Mouse (Mus musculus) forebrain, embryonic 16.5 days (tissue): ENCODE measurements around the gene E030018B13Rik. TPM values are rescaled to one million over a fixed set of nuclear protein-coding genes. Genes with fewer than 3 reads are reported as not detected.

Source experiments
- ATAC-seq: fragments of 200-750 bp; cut with Nextera tagmentation; 2 replicates; pipeline ENCODE4 v1.8.0; 2017; ENCODE audit warnings: mild to moderate bottlenecking, moderate library complexity
- H3K27ac ChIP-seq: fragments of 300-500 bp; sonication (generic); 2 replicates; pipeline ENCODE4 v1.5.1; 2014; ENCODE audit warnings: low read length, control low read depth
- H3K27me3 ChIP-seq: fragments of 300-500 bp; sonication (generic); replicated peaks from 2 replicates; pipeline ENCODE4 v1.6.1; 2014; ENCODE audit warnings: low read length; ENCODE audit not compliant: control insufficient read depth, insufficient read depth
- H3K36me3 ChIP-seq: fragments of 300-500 bp; sonication (generic); 2 replicates; pipeline ENCODE4 v1.6.1; 2014; ENCODE audit not compliant: control insufficient read depth, insufficient read depth
- H3K4me1 ChIP-seq: fragments of 300-500 bp; sonication (generic); replicated peaks from 2 replicates; pipeline ENCODE4 v1.6.1; 2014; ENCODE audit warnings: low read length; ENCODE audit not compliant: control insufficient read depth, insufficient read depth
- H3K4me2 ChIP-seq: fragments of 300-500 bp; sonication (generic); 2 replicates; pipeline ENCODE4 v1.6.1; 2014; ENCODE audit warnings: mild to moderate bottlenecking, low read length, control low read depth
- H3K4me3 ChIP-seq: fragments of 300-500 bp; sonication (generic); replicated peaks from 2 replicates; pipeline ENCODE4 v1.5.1; 2014; ENCODE audit warnings: mild to moderate bottlenecking, low read length, control low read depth
- H3K9ac ChIP-seq: fragments of 300-500 bp; sonication (generic); replicated peaks from 2 replicates; pipeline ENCODE4 v1.6.1; 2014; ENCODE audit warnings: low read depth, low read length, control low read depth
- H3K9me3 ChIP-seq: fragments of 300-500 bp; sonication (generic); 2 replicates; pipeline ENCODE4 v1.6.1; 2016; ENCODE audit warnings: low read length; ENCODE audit not compliant: control insufficient read depth
- WGBS: fragments of 180-500 bp; shearing (Covaris S2); extraction: QIAGEN DNeasy Blood & Tissue Kit; methylation state at CpG from one replicate; pipeline ENCODE4 v1.1.7; 2014; 5-methylcytosine and 5-hydroxymethylcytosine counted together
- polyA plus RNA-seq: library from polyadenylated mRNA; unstranded; fragments of >200 nt; fragmentation: Nextera tagmentation; extraction: Ambion mirVana; gene quantifications from 2 replicates; pipeline ENCODE4 v1.2.1, GENCODE M21; 2015

The E030018B13Rik gene
- polyA plus RNA-seq, 1 experiment from 2014 or later, result 0.35 TPM

- H3K36me3 ChIP-seq, result no peaks in the 10 kb centered on the region
- 89% methylated on average over 7 of the region's 7 CpGs for WGBS
- H3K9ac ChIP-seq, result no peak overlapping the region
- H3K4me3 ChIP-seq, result no peak overlapping the region
- no peaks in the 10 kb centered on the region for H3K4me1 ChIP-seq
- no peak for ATAC-seq
- no peaks in the 10 kb centered on the region for H3K9me3 ChIP-seq
- no peaks in the 10 kb centered on the region for H3K27me3 ChIP-seq
- H3K4me2 ChIP-seq, result no peak overlapping the region
- no peak overlapping the region for H3K27ac ChIP-seq
Measured at GRCm38 (mm10) chr7:63885025-63885424, 31.6 kb upstream of the E030018B13Rik start.

DNA sequence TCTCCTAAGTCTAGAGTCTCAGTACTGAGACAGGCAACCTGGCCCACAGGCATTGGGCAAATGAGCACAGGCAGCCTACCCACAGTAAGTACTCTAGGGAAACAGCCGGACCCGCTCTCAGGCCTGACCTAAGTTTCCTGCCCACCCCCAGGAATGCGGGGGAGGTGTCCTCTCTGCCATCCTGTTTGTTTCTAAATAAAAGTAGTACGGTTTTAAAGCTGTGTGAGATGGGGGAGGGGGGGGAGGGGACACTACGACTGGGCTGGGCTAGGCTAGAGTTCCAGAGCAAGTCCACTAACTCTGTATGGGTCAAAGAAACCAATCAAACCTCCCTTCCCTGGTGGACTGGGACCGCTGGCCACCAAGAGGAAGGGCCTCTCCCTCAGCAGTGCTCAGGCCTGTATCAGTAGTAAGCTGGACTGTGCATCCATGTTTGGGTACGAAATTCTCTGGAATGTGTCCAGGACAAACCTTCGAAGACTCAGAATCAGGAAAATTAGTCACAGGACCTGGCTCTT is 29.6 kb upstream of the E030018B13Rik start:
- H3K9ac ChIP-seq, result no peak overlapping the region
- 80% methylated on average over 8 of the region's 8 CpGs for WGBS
- no peak overlapping the region for H3K4me3 ChIP-seq
- peaks cover 2% of the 10 kb centered on the region; the same call in 1 of the 2 replicates for H3K4me1 ChIP-seq
- H3K27me3 ChIP-seq, result no peaks in the 10 kb centered on the region
- H3K4me2 ChIP-seq, result no peak overlapping the region
- H3K27ac ChIP-seq, result no peak overlapping the region
- no peak for ATAC-seq
- peaks cover 3% of the 10 kb centered on the region; the same call in 1 of the 2 replicates for H3K36me3 ChIP-seq
- H3K9me3 ChIP-seq, result no peaks in the 10 kb centered on the region

DNA sequence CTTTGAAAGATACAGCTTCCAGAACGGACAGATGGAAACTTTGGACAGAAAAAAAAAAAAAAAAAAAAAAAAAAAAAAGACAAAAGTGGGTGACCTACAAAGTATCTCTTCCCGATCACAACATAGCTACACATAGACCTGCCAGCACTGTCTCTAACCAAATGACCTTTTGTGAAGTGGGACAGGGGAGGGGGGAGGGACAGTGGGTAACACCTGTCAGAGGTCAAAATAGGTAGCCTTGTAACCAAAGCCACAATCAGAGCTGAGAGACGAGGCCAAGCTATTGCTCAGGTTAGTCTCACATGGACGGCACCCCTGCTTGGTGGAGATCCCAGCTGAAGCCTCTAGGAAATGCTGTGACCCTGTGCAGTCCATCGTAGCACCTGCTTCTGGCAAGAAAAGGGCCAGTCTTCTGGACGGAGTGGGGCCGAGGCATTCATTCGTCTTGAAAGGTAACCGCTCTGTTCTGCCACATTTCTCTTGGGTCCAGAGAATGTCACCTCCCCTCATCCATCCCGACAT is 29.0 kb upstream of the E030018B13Rik start:
- WGBS, result 93% methylated on average over 10 of the region's 10 CpGs
- H3K4me3 ChIP-seq, result no peak overlapping the region
- no peak overlapping the region for H3K9ac ChIP-seq
- H3K4me1 ChIP-seq, result peaks cover 2% of the 10 kb centered on the region; the same call in 1 of the 2 replicates
- no peaks in the 10 kb centered on the region for H3K27me3 ChIP-seq
- H3K27ac ChIP-seq, result no peak overlapping the region
- no peak for ATAC-seq
- H3K36me3 ChIP-seq, result peaks cover 3% of the 10 kb centered on the region; the same call in 1 of the 2 replicates
- H3K9me3 ChIP-seq, result no peaks in the 10 kb centered on the region
- H3K4me2 ChIP-seq, result no peak overlapping the region

DNA sequence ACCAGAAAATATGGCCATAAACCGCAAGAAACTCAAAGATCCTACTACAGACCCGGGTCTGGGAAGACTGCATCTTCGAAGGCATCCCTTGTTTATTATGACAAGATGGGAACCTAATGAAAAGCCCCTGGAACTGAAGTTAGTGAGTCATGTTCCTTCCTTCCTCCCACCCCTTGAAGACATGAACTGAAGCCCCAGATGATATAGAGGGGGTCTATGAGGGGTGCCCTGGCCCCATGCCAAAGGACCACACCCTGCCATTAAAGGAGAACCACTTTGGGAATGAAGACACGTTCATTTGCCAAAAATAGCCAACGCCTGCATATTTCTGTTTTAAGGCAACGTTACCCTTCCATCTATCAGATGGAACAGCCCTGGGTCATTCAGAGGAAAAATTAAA is 28.0 kb upstream of the E030018B13Rik start:
- ATAC-seq, result no peak
- H3K27ac ChIP-seq, result no peak overlapping the region
- no peaks in the 10 kb centered on the region for H3K27me3 ChIP-seq
- H3K9ac ChIP-seq, result no peak overlapping the region
- no peak overlapping the region for H3K4me2 ChIP-seq
- H3K9me3 ChIP-seq, result no peaks in the 10 kb centered on the region
- H3K4me3 ChIP-seq, result no peak overlapping the region
- WGBS, result 73% methylated on average over 6 of the region's 6 CpGs
- peaks cover 10% of the 10 kb centered on the region for H3K4me1 ChIP-seq
- peaks cover 3% of the 10 kb centered on the region; the same call in 1 of the 2 replicates for H3K36me3 ChIP-seq

- Histone ChIP-seq H3K36me3 (peaks cover 3% of the 10 kb centered on the region; the same call in 1 of the 2 replicates), H3K27me3 (no peaks in the 10 kb centered on the region), H3K9ac (no peak overlapping the region), H3K9me3 (no peaks in the 10 kb centered on the region), H3K4me3 (no peak overlapping the region), H3K4me2 (no peak overlapping the region), H3K4me1 (peaks cover 15% of the 10 kb centered on the region), H3K27ac (no peak overlapping the region)
- no peak for ATAC-seq
- WGBS, result 64% methylated on average over 9 of the region's 9 CpGs
Measured at GRCm38 (mm10) chr7:63889116-63889975, 27.3 kb upstream of the E030018B13Rik start.

GRCm38 (mm10) chr7:63891488-63892075 is 25.1 kb upstream of the E030018B13Rik start:
- Histone ChIP-seq H3K36me3 (peaks cover 3% of the 10 kb centered on the region; the same call in 1 of the 2 replicates), H3K9ac (no peak overlapping the region), H3K27me3 (no peaks in the 10 kb centered on the region), H3K9me3 (no peaks in the 10 kb centered on the region), H3K27ac (no peak overlapping the region), H3K4me3 (no peak overlapping the region), H3K4me1 (peaks cover 30% of the 10 kb centered on the region), H3K4me2 (no peak overlapping the region)
- 72% methylated on average over 43 of the region's 43 CpGs for WGBS
- ATAC-seq, result no peak

DNA sequence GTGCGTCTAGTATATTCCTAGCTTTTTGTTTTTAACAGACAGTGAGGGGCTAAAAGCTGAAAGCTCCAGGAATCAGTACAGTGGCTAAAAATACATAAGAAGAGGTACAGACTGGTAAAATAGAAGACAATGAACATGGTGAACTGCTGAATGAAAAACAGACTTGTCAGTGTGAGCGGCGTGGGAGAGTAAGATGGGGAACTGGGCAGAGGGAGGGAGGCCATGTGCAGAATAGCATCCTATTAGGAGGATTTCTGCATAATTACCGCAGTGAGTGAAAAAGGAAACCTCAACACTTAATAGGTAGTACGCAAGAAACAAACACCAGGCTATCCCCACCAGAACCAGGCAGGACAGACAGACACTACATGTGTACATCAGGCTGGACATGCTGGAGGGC is 23.5 kb upstream of the E030018B13Rik start:
- H3K4me1 ChIP-seq, result peaks cover 45% of the 10 kb centered on the region
- H3K4me3 ChIP-seq, result no peak overlapping the region
- H3K9me3 ChIP-seq, result no peaks in the 10 kb centered on the region
- 29% methylated on average over 5 of the region's 5 CpGs for WGBS
- H3K9ac ChIP-seq, result no peak overlapping the region
- no peak overlapping the region for H3K4me2 ChIP-seq
- peak overlapping the region; percentile 85 for H3K27ac ChIP-seq
- H3K27me3 ChIP-seq, result no peaks in the 10 kb centered on the region
- H3K36me3 ChIP-seq, result peaks cover 3% of the 10 kb centered on the region; the same call in 1 of the 2 replicates
- 0 out of 2 replicates have a peak, but pooled peaks have one; percentile 21 for ATAC-seq

DNA sequence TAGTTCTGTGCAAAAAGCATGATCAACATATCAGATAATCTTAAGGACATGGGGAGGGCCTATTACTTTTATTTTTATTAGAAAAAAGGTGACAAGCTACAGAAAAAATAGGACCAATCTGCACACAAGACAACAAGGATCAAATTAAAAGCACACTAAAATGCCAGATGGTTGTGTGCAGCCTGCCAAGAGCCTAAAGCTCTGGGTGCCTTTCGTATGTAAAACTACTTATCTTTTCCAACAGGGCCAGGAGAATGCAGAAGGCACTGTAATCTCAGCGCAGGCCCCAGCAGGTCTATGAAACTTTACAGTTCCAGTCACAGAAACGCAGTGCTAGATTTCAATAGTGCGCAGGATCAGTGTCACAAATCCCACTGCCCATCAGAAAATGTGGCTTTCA is 22.9 kb upstream of the E030018B13Rik start:
- H3K27me3 ChIP-seq, result no peaks in the 10 kb centered on the region
- H3K4me3 ChIP-seq, result no peak overlapping the region
- 32% methylated on average over 4 of the region's 4 CpGs for WGBS
- H3K36me3 ChIP-seq, result peaks cover 3% of the 10 kb centered on the region; the same call in 1 of the 2 replicates
- H3K4me2 ChIP-seq, result no peak overlapping the region; the same call in 1 of the 2 replicates
- ATAC-seq, result peak; percentile 51
- no peak overlapping the region for H3K9ac ChIP-seq
- no peaks in the 10 kb centered on the region for H3K9me3 ChIP-seq
- peaks cover 45% of the 10 kb centered on the region for H3K4me1 ChIP-seq
- peak overlapping the region; percentile 85 for H3K27ac ChIP-seq

- no peak overlapping the region for H3K27ac ChIP-seq
- H3K9ac ChIP-seq, result no peak overlapping the region
- H3K4me1 ChIP-seq, result peaks cover 45% of the 10 kb centered on the region
- no peaks in the 10 kb centered on the region for H3K9me3 ChIP-seq
- peaks cover 3% of the 10 kb centered on the region; the same call in 1 of the 2 replicates for H3K36me3 ChIP-seq
- no peaks in the 10 kb centered on the region for H3K27me3 ChIP-seq
- 34% methylated on average over 4 of the region's 4 CpGs for WGBS
- ATAC-seq, result no peak
- no peak overlapping the region for H3K4me3 ChIP-seq
- H3K4me2 ChIP-seq, result no peak overlapping the region
Measured at GRCm38 (mm10) chr7:63894662-63895061, 22.0 kb upstream of the E030018B13Rik start.
